Mouse (Mus musculus) brain, adult 2 months (tissue): ENCODE data around the gene Fam114a1.

Source experiments
- DNase-seq: peaks from one replicate; pipeline ENCODE4 v3.0.0; 2011; ENCODE audit warnings: low read depth, low spot score

The Fam114a1 gene

DNA sequence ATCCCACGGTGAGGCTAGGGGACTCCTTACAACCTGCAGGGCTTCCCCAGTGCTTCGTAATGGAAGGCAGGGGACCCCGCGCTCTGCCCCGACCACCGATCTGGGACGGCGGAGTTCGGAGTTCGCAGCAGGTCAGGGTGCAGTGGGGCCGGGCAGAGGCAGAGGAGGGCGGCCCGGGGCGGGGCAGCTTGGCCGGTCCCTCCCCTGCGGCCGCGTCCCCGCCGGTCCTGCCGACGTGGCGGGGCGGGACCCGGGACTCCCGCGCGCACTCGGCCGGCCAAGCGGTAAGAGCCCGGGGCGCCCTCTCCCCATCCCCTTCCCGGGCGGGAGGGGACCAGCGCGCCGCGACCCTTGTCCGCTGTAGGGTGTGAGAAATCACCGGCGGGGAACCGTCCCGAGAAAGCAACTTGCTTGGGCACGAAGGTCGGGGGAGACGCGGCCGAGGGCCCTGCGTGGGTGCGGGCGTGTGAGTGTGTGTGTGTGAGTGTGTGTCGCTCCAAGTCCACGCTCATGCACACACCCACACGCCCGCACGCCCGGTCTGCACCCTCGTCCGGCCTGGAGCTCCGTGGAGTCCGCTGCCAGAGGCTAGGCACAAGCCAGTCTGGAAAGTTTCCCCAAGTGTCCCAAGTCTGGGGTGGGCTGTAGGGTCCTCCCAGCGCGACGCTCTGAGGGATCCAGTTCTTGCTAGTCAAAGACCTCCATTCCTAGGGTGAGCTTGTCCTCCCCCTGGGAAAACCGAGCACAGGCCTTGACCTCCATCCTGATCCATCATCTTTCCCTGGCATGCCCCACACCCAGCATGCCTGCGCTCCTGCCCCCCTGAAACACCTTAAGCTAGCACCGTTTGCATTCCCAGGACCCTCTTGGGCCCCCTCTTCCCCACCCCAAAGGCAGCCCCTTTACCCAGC is at the start of gene Fam114a1:
TSS of gene Fam114a1 (plus strand) at position 211 of the 911 bp plus-strand sequence.
- DNase-seq, result peak; percentile 19

- peak; percentile 10 for DNase-seq
Observed at GRCm38 (mm10) chr5:64922891-64923381, 46.9 kb upstream of the Fam114a1 start.

DNA sequence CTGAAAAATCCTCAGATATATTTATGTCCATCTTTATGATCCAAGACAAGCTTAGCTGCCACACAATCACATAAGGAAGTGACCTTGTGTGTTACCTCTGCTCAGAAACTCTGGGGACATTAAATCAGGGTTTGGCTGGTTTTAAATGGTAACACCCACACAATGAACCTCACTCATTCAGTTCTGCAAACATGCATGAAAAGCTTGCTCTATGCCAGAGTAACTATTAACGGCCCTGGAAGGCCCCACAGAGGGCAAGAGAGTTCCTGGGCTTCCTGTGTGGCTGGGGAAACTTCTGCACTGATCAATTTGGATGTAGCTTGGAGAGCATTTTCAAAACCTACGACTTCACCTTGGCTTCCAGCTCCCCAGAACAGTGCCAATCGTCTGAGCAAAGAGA is 37.7 kb upstream of the Fam114a1 start:
- no peak for DNase-seq

GRCm38 (mm10) chr5:64932775-64933174 is 37.1 kb upstream of the Fam114a1 start:
- DNase-seq, result no peak

GRCm38 (mm10) chr5:64951486-64951885 is 18.4 kb upstream of the Fam114a1 start:
- peak; percentile 70 for DNase-seq

GRCm38 (mm10) chr5:64954931-64955330 is 14.9 kb upstream of the Fam114a1 start:
- no peak for DNase-seq

DNA sequence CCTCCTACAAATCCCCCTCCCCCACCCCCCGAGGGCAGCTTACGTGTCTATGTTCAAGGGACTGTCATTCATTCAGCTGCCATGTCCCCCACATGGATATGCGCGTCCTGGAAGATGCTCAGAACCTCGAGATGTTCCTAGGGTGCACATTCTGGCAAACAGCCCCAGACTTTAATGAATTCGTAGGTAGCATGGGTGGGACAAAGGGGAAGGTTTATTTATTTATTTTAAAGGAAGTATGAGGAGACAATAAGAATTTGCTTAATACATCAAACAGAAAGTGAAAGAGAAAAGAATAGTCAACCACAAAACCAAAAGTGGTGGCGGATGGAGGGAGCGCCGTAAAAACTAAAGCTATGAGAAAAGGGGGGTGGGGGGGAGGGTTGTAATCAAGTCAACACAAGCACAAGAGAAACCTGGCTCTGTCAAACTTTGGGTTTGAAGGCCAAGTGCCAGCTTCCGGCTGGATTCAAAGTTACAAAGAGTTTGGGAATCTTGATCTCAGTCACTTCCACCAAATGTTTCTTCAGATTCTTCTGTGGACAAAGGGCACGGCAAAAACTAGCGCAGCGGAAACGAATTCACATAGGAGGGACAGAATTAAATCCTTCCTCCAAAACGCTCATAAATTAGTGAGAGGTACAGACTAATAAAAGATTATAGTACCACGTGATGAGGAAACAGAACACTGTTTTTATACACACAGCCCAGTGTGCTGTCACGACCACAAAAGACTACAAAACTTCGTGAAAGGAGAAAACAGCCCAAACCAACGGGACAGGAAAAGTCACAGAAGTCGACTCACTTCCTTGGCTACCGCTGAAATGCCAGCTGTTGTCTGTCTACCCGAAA is 10.7 kb upstream of the Fam114a1 start:
- DNase-seq, result no peak

DNA sequence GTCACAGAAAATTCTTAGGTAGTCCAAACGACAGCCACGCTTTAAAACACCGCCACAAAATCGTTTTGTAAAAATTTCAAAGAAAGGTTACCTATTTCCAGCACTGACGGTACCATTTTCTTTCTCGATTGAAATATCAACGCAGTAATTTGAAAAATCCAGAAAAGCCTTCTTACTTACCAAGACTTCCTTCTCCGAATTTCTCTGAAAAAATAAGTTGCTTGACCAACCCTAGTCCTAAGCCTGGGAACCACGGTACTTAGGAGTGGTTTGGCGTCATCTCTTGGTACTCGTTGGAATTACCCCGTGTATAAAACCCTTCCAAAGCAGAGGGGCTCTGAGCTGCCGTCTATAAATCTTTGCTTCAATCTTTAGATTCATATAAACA is 10.0 kb upstream of the Fam114a1 start, which contains the start of gene Tlr6:
TSS of gene Tlr6 (minus strand) at position 255 of the 388 bp plus-strand sequence.
- no peak for DNase-seq

GRCm38 (mm10) chr5:64960857-64961391 is 8.9 kb upstream of the Fam114a1 start:
- no peak for DNase-seq

DNA sequence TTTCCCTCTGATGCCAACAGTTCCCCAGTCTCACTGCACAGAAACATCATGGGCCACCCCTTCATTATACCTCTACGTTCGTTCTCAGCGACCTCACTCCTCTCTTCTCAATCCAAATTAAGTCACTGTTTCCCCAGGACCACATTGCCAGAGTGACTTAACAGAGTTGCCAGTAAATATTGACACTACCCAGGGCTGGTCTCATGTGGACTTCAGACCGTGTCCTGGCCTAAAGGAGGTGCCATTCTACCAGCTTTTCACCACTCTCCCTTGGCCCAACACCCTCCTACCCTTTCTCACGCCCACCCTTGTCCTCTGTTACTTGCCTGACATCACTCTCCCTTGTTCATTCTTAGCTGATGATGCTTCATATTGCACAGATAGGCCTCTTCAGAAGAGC is 6.6 kb upstream of the Fam114a1 start:
- DNase-seq, result no peak

- DNase-seq, result no peak
Observed at GRCm38 (mm10) chr5:64963735-64964134, 6.1 kb upstream of the Fam114a1 start.

- no peak for DNase-seq
Observed at GRCm38 (mm10) chr5:64968961-64969860, 660 bp upstream of the Fam114a1 start.

DNA sequence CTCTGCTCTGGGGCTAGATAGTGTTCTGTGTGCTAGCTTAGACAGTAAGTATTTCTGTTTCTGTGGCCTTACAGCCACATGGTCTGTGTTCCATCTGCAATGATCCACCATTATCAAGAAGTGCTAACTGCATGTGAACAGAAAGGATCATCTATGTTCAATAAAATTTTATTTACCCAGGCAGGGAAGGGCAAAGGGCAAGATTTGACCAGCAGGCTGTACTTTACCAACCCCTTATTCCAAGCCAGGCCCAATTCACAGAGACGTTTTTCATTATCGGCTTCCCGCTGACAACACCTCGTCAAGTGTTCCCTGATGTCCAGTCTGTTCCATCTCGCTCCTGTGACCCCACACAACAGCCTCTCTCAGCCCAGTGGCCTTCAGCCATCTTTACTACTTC is 5.2 kb downstream of the Fam114a1 start:
- DNase-seq, result no peak

DNA sequence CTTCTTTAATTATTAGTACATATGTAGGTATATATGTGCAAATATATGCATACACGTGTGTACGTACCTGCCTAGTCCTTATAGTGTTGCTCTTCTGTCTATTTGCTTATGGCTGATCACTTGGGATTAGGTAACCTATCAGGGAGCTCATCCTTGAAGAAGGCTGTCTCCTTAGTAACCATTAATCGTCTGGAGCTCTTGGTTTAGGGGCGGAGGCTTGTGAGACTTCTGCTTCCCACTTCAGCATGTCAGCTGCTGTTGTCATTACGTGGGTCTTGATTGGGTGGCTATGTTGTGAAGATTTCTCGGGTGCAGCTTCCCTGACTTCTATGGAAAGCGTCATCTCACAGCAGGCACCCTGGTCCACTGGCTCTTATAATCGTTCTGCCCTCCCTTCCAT is 7.3 kb downstream of the Fam114a1 start:
- DNase-seq, result peak; percentile 31

GRCm38 (mm10) chr5:64985971-64986370 is 16.1 kb downstream of the Fam114a1 start:
- no peak for DNase-seq

DNA sequence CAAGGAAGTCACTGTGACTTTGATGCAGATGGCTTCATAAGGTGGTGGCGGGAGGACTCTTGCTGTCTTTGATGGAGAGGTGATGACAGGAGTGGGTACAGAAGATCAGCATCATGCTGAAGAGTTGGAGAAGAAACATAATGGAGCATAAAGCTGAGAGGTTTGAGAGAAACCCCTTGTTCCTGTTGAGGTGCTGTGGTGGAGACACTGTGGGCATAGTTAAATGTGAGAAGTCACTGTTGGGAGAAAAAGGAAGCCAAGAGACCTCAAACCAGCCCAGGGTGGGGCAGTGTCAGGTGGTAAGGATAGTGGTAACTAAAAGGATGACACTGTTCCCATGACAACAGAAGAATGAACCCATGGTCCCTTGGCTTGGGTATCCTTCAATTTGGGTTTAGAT is 20.1 kb downstream of the Fam114a1 start:
- DNase-seq, result no peak

GRCm38 (mm10) chr5:64992540-64992939 is 22.7 kb downstream of the Fam114a1 start:
- peak; percentile 82 for DNase-seq

DNA sequence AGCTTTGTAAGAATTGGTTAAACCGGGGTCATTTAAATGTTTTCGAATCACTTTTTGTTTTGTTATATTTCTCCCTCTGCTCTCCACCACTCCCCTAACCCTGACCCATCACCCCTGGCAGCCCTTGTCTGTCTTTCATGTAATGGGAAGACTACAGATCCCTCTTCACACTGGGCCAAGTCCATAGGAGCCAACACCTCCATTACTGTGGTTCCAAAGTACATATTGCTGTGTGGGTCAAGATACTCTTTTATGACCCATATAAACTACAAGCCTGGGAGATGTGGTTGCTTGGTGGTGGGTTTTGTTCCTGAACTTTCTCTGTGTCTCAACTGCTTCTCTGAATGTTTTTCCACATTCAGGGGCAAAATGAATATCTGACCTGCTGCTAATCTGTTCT is 25.5 kb downstream of the Fam114a1 start:
- no peak for DNase-seq

DNA sequence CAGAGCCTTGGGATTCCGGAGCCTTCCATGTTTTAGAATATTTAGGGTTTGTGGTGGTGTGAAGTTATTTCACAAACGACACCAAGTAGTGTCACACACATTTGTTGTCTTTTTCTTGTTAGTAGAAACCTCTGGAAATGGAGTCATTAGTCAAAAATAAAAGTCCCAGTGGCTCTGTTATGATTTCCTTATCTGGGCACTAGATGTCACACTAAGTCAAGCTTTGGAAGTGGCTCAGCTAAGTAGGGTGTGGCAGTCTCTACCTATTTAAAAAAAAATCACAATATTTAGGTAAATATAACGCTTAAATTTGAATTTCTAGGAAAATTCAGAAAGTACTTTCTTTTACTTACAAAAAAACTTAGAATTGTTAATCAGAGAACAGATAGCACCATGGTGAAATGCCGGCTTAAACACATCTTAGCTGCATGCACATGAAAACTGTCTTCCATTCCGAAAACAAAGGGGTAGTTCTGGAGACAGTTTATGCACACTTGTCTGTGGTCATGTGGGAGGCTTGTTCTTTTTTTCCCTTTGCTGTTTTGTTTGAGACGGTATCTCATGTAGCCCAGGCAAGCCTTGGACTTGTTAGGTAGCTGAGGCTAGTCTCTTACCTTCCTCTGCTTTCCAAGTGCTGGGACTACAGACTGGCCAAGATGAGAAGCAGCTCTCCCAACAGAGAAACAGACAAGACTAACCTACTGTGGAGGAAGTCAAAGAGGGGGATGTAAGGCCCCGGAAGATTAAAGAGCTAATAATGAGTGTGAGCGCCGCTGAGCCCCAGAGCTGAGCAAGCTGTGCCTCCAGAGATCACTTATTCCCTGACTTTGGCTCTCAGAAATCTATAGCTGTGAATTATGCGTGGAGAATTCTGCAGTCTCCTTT is 33.3 kb downstream of the Fam114a1 start:
- DNase-seq, result peak; percentile 65
